Mouse (Mus musculus) G1E (cell line): ENCODE results near the gene Kbtbd12.

ENCODE experiments used
- CTCF ChIP-seq: IDR thresholded peaks from 2 replicates; pipeline ENCODE4 v1.5.1; 2012; ENCODE audit warnings: low read depth, low read length, inconsistent platforms, mixed read lengths
- GATA1 ChIP-seq: IDR thresholded peaks from 2 replicates; pipeline ENCODE4 v1.6.1; 2012; ENCODE audit warnings: borderline replicate concordance, low read length, inconsistent platforms, mixed read lengths
- GATA2 ChIP-seq: IDR thresholded peaks from 2 replicates; pipeline ENCODE4 v1.6.1; 2012; ENCODE audit warnings: low read depth, low read length, inconsistent platforms, borderline replicate concordance
- POLR2AphosphoS5 ChIP-seq: IDR thresholded peaks from 2 replicates; pipeline ENCODE4 v1.6.1; 2012; ENCODE audit warnings: low read depth, low read length, inconsistent platforms; ENCODE audit not compliant: insufficient replicate concordance
- TAL1 ChIP-seq: conservative IDR thresholded peaks from 2 replicates; pipeline ENCODE4 v1.6.1; 2012; ENCODE audit warnings: low read depth, low read length, inconsistent platforms, mixed read lengths

GRCm38 (mm10) chr6:88502030-88502970 is 135.4 kb downstream of the Kbtbd12 start:
- no peak for TF ChIP-seq CTCF
- TF ChIP-seq POLR2AphosphoS5 = no peak
- TF ChIP-seq TAL1 = no peak
- TF ChIP-seq GATA1 = no peak
- no peak for TF ChIP-seq GATA2
